ENCODE assay signal across 13 mouse cellular contexts in the genomic region with DNA sequence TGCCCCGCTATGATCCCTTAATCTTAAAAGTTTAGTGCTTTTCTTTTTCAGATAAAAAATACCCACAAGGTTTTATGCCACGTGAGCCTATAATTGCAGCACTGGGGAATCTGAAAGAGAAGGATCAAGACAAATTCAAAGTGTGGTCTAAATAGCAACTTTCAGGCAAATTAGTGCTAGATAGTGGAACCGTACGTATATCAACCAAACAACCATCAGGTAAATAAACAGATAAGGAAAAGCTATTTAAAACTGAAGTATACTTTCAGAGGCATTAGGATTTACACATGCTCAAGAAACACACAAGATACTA. TPM values are rescaled to one million over a fixed set of nuclear protein-coding genes. Genes with fewer than 3 reads are reported as not detected.
DNase-seq lines count a peak whose midpoint lies in the region; ATAC-seq and TF ChIP-seq lines count a peak whose summit lies in the region.
"Had no signal": no experiment of that assay in that cellular context is flagged by ENCODE, and none has a peak within 500 bp of the region (broad histone marks: within the 10 kb centered on the region; RNA-seq: fewer than 3 reads in every experiment).

No protein-coding gene starts in this region.

- H3K27me3 ChIP-seq in heart, embryonic 14.5 days (ENCODE audit: control insufficient read depth, insufficient read depth, low read length) = no peaks in the 10 kb centered on the region
- no peaks in the 10 kb centered on the region for H3K27me3 ChIP-seq in heart, adult 2 months (ENCODE audit: control insufficient read depth, insufficient read depth, low read length)
- H3K27me3 ChIP-seq in limb, embryonic 12.5 days = peaks cover 8% of the 10 kb centered on the region; the same call in 1 of the 2 replicates
- H3K27me3 ChIP-seq in limb, embryonic 10.5 days (ENCODE audit: low read depth, poor library complexity, severe bottlenecking) = peaks cover 8% of the 10 kb centered on the region
- no peaks in the 10 kb centered on the region for H3K27me3 ChIP-seq in liver, embryonic 13.5 days
- no peaks in the 10 kb centered on the region for H3K27me3 ChIP-seq in kidney, embryonic 16.5 days (ENCODE audit: insufficient read depth, low read length)

- peaks cover 0 to 5% of the 10 kb centered on the region in 2 experiments; a peak in 1 of 4 replicates for H3K4me1 ChIP-seq in heart, embryonic 14.5 days (ENCODE audit: control insufficient read depth in 2 of 2, insufficient read depth in 2 of 2, low read length in 2 of 2)
- no peaks in the 10 kb centered on the region; the same call in 1 of the 2 replicates for H3K4me1 ChIP-seq in heart, adult 2 months (ENCODE audit: control insufficient read depth, insufficient read depth, low read length)
- H3K4me1 ChIP-seq in limb, embryonic 12.5 days (replicated peaks) = no peaks in the 10 kb centered on the region
- no peaks in the 10 kb centered on the region for H3K4me1 ChIP-seq in limb, embryonic 10.5 days
- H3K4me1 ChIP-seq in liver, embryonic 13.5 days (replicated peaks) = peaks cover 4% of the 10 kb centered on the region
- 0 out of 2 replicates have a peak, but pooled peaks cover 5% of the 10 kb centered on the region for H3K4me1 ChIP-seq in kidney, embryonic 16.5 days (ENCODE audit: insufficient read depth, low read length)

- 0 out of 2 replicates have a peak overlapping the region, but pooled peaks have one; percentile 4 for H3K4me2 ChIP-seq in heart, embryonic 14.5 days (ENCODE audit: low read length)
- H3K4me2 ChIP-seq in limb, embryonic 12.5 days = no peak overlapping the region
- peak overlapping the region; percentile 51 for H3K4me2 ChIP-seq in liver, embryonic 13.5 days
- H3K4me2 ChIP-seq in kidney, embryonic 16.5 days (replicated peaks; ENCODE audit: low read depth, low read length) = no peak overlapping the region; the same call in 1 of the 2 replicates

- 70% methylated on average over 4 of the region's 4 CpGs for WGBS in heart, embryonic 14.5 days
- WGBS in heart, adult 2 months = 72% methylated on average over 4 of the region's 4 CpGs
- WGBS in limb, embryonic 12.5 days = 75% methylated on average over 4 of the region's 4 CpGs
- 77% methylated on average over 4 of the region's 4 CpGs for whole genome bisulfite sequencing in limb, embryonic 10.5 days
- 61% methylated on average over 4 of the region's 4 CpGs for WGBS in liver, embryonic 13.5 days (ENCODE audit: insufficient replicate concordance)
- 72% methylated on average over 4 of the region's 4 CpGs for WGBS in kidney, embryonic 16.5 days

- H3K4me3 ChIP-seq in heart, embryonic 14.5 days (ENCODE audit: control insufficient read depth in 1 of 2, insufficient read depth in 1 of 2, low read depth in 1 of 2, low read length in 2 of 2) = no peak overlapping the region
- H3K4me3 ChIP-seq in heart, adult 2 months = no peak overlapping the region; the same call in 1 of the 2 replicates
- H3K4me3 ChIP-seq in limb, embryonic 12.5 days (replicated peaks) = peak overlapping the region; percentile 54; the same call in 1 of the 2 replicates
- H3K4me3 ChIP-seq in limb, embryonic 10.5 days = no peak overlapping the region
- H3K4me3 ChIP-seq in liver, embryonic 13.5 days (replicated peaks) = peak overlapping the region; percentile 68
- H3K4me3 ChIP-seq in kidney, embryonic 16.5 days (ENCODE audit: low read length) = no peak overlapping the region

- no peak overlapping the region for H3K27ac ChIP-seq in heart, embryonic 14.5 days (replicated peaks in 1 of 2; ENCODE audit: control insufficient read depth in 1 of 2, insufficient read depth in 1 of 2, low read depth in 2 of 2, low read length in 2 of 2)
- no peak overlapping the region; the same call in 1 of the 2 replicates for H3K27ac ChIP-seq in heart, adult 2 months
- no peak overlapping the region for H3K27ac ChIP-seq in limb, embryonic 12.5 days
- H3K27ac ChIP-seq in limb, embryonic 10.5 days = no peak overlapping the region
- no peak overlapping the region for H3K27ac ChIP-seq in liver, embryonic 13.5 days
- H3K27ac ChIP-seq in kidney, embryonic 16.5 days (ENCODE audit: low read length) = no peak overlapping the region

- no peaks in the 10 kb centered on the region for H3K36me3 ChIP-seq in heart, embryonic 14.5 days (ENCODE audit: control insufficient read depth, insufficient read depth, low read length)
- no peaks in the 10 kb centered on the region for H3K36me3 ChIP-seq in heart, adult 2 months (ENCODE audit: control insufficient read depth, insufficient read depth, low read length)
- no peaks in the 10 kb centered on the region for H3K36me3 ChIP-seq in limb, embryonic 12.5 days
- 0 out of 2 replicates have a peak, but pooled peaks cover 10% of the 10 kb centered on the region for H3K36me3 ChIP-seq in limb, embryonic 10.5 days
- 0 out of 2 replicates have a peak, but pooled peaks cover 8% of the 10 kb centered on the region for H3K36me3 ChIP-seq in liver, embryonic 13.5 days
- no peaks in the 10 kb centered on the region for H3K36me3 ChIP-seq in kidney, embryonic 16.5 days (ENCODE audit: insufficient read depth, low read length)

- no peak for DNase-seq in heart, adult 2 months
- DNase-seq in limb, embryonic 10.5 days (ENCODE audit: low spot score) = no peak
- DNase-seq in ES-CJ7 (ENCODE audit: low read depth, low spot score) = peak; percentile 21
- no peak for DNase-seq in liver, embryonic 13.5 days
- no peak for DNase-seq in layer of hippocampus, adult 8-10 months (ENCODE audit: low spot score in 2 of 2)

- H3K79me2 ChIP-seq in heart, adult 2 months (replicated peaks; ENCODE audit: control insufficient read depth, insufficient read depth, low read length) = no peaks in the 10 kb centered on the region

- no peak for TF ChIP-seq EP300 in heart, adult 2 months (IDR thresholded peaks at IDR 0.05; ENCODE audit: insufficient read depth, low read depth, low read length)

- ATAC-seq in heart, embryonic 14.5 days (ENCODE audit: insufficient number of reproducible peaks, insufficient read depth, low FRiP score, low read depth) = no peak
- ATAC-seq in limb, embryonic 12.5 days (ENCODE audit: insufficient number of reproducible peaks, insufficient read depth, low FRiP score, low TSS enrichment, low read depth) = no peak
- no peak for ATAC-seq in liver, embryonic 13.5 days (ENCODE audit: low read depth)
- no peak for ATAC-seq in kidney, embryonic 16.5 days (ENCODE audit: low FRiP score, low TSS enrichment)

- intact Hi-C loops in heart, adult 2 months (cut with DNase I) = loop anchor here (1.0 kb wide), 3 partner anchors 15 to 80 kb away; a partner anchor contains a TSS

- H3K9ac ChIP-seq in heart, embryonic 14.5 days (ENCODE audit: low read length) = no peak overlapping the region
- no peak overlapping the region for H3K9ac ChIP-seq in heart, adult 2 months (ENCODE audit: low read depth, low read length)
- no peak overlapping the region for H3K9ac ChIP-seq in limb, embryonic 12.5 days (replicated peaks)
- H3K9ac ChIP-seq in liver, embryonic 13.5 days = no peak overlapping the region
- no peak overlapping the region for H3K9ac ChIP-seq in kidney, embryonic 16.5 days (replicated peaks; ENCODE audit: low read length)

- no peak for TF ChIP-seq CTCF in heart, adult 2 months (IDR thresholded peaks at IDR 0.05)

- H3K9me3 ChIP-seq in heart, embryonic 14.5 days (ENCODE audit: control insufficient read depth, low read length) = no peaks in the 10 kb centered on the region
- no peaks in the 10 kb centered on the region for H3K9me3 ChIP-seq in limb, embryonic 12.5 days
- no peaks in the 10 kb centered on the region for H3K9me3 ChIP-seq in limb, embryonic 10.5 days (replicated peaks)
- H3K9me3 ChIP-seq in liver, embryonic 13.5 days (replicated peaks) = no peaks in the 10 kb centered on the region
- H3K9me3 ChIP-seq in kidney, embryonic 16.5 days (ENCODE audit: low read length) = no peaks in the 10 kb centered on the region

- no peak for TF ChIP-seq POLR2A in heart, adult 2 months (IDR thresholded peaks at IDR 0.05; ENCODE audit: insufficient read depth, low read depth, low read length)

RNA-seq across cellular contexts. Expression of a gene that starts 0.7 kb away (rescaled TPM):
- 14.3 and 14.9 TPM in 2 replicates for polyA plus RNA-seq in heart, embryonic 14.5 days (2014; fragmentation: Nextera tagmentation; extraction: Ambion mirVana)
- 1 to 10 TPM; 6.6 to 6.7 TPM for total RNA-seq in heart, adult 2 months (2021)
- polyA plus RNA-seq in heart, adult 2 months (2012; rRNA removed) = 2.6 and 4.5 TPM in 2 replicates
- polyA plus RNA-seq in limb, embryonic 12.5 days (2016; fragmentation: Nextera tagmentation; extraction: Ambion mirVana) = 21.2 and 22.2 TPM in 2 replicates
- polyA plus RNA-seq in limb, embryonic 10.5 days (2016; fragmentation: Nextera tagmentation; extraction: Ambion mirVana) = 14.0 and 18.4 TPM in 2 replicates
- 13.0 and 14.7 TPM in 2 replicates for polyA plus RNA-seq in liver, embryonic 13.5 days (2015; fragmentation: Nextera tagmentation; extraction: Ambion mirVana)
- polyA plus RNA-seq in kidney, embryonic 16.5 days (2015; fragmentation: Nextera tagmentation; extraction: Ambion mirVana) = 17.1 and 22.3 TPM in 2 replicates
- 10 to 100 TPM; 17.3 to 23.3 (median 21.3) TPM for total RNA-seq in layer of hippocampus, adult 8-10 months (2022)

RNA-seq across cellular contexts. Expression of a gene that starts 15.8 kb away (rescaled TPM):
- polyA plus RNA-seq in heart, embryonic 14.5 days (2014; fragmentation: Nextera tagmentation; extraction: Ambion mirVana) = 12.8 and 13.0 TPM in 2 replicates
- 1 to 10 TPM; 8.8 TPM for total RNA-seq in heart, adult 2 months (2021)
- polyA plus RNA-seq in heart, adult 2 months (2012; rRNA removed) = 1.6 and 3.0 TPM in 2 replicates
- polyA plus RNA-seq in limb, embryonic 12.5 days (2016; fragmentation: Nextera tagmentation; extraction: Ambion mirVana) = 17.5 and 19.8 TPM in 2 replicates
- 16.8 and 20.2 TPM in 2 replicates for polyA plus RNA-seq in limb, embryonic 10.5 days (2016; fragmentation: Nextera tagmentation; extraction: Ambion mirVana)
- polyA plus RNA-seq in liver, embryonic 13.5 days (2015; fragmentation: Nextera tagmentation; extraction: Ambion mirVana) = 6.8 and 9.8 TPM in 2 replicates
- polyA plus RNA-seq in kidney, embryonic 16.5 days (2015; fragmentation: Nextera tagmentation; extraction: Ambion mirVana) = 15.7 and 16.6 TPM in 2 replicates
- total RNA-seq in layer of hippocampus, adult 8-10 months (2022) = 10 to 100 TPM; 12.9 to 19.4 (median 14.3) TPM

RNA-seq across cellular contexts. Expression of a gene that starts 25.6 kb away (rescaled TPM):
- polyA plus RNA-seq in heart, embryonic 14.5 days (2014; fragmentation: Nextera tagmentation; extraction: Ambion mirVana) = 409 and 451 TPM in 2 replicates
- 100 to 1,000 TPM; 289 to 325 TPM for total RNA-seq in heart, adult 2 months (2021)
- 57.3 and 86.8 TPM in 2 replicates for polyA plus RNA-seq in heart, adult 2 months (2012; rRNA removed)
- polyA plus RNA-seq in limb, embryonic 12.5 days (2016; fragmentation: Nextera tagmentation; extraction: Ambion mirVana) = 532 and 542 TPM in 2 replicates
- polyA plus RNA-seq in limb, embryonic 10.5 days (2016; fragmentation: Nextera tagmentation; extraction: Ambion mirVana) = 429 and 521 TPM in 2 replicates
- 514 and 551 TPM in 2 replicates for polyA plus RNA-seq in liver, embryonic 13.5 days (2015; fragmentation: Nextera tagmentation; extraction: Ambion mirVana)
- polyA plus RNA-seq in kidney, embryonic 16.5 days (2015; fragmentation: Nextera tagmentation; extraction: Ambion mirVana) = 409 and 453 TPM in 2 replicates
- 100 to 1,000 TPM; 184 to 339 (median 269) TPM for total RNA-seq in layer of hippocampus, adult 8-10 months (2022)

RNA-seq across cellular contexts. Expression of a gene that starts 57.8 kb away (rescaled TPM):
- polyA plus RNA-seq in heart, embryonic 14.5 days (2014; fragmentation: Nextera tagmentation; extraction: Ambion mirVana) = 0.15 and 0.22 TPM in 2 replicates
- not detected for total RNA-seq in heart, adult 2 months (2021)
- polyA plus RNA-seq in heart, adult 2 months (2012; rRNA removed) = 0.08 TPM in 1 of 2 replicates, not detected in the other
- polyA plus RNA-seq in limb, embryonic 12.5 days (2016; fragmentation: Nextera tagmentation; extraction: Ambion mirVana) = not detected in 2 replicates
- not detected in 2 replicates for polyA plus RNA-seq in limb, embryonic 10.5 days (2016; fragmentation: Nextera tagmentation; extraction: Ambion mirVana)
- not detected in 2 replicates for polyA plus RNA-seq in liver, embryonic 13.5 days (2015; fragmentation: Nextera tagmentation; extraction: Ambion mirVana)
- polyA plus RNA-seq in kidney, embryonic 16.5 days (2015; fragmentation: Nextera tagmentation; extraction: Ambion mirVana) = not detected in 2 replicates
- under 1 TPM in 2 of 4 experiments, not detected in 2; 0.23 to 0.34 TPM for total RNA-seq in layer of hippocampus, adult 8-10 months (2022)
- total RNA-seq: granulocyte monocyte progenitor cell, adult 5-6 weeks; left cerebral cortex, postnatal 36 days; monocyte, adult 5-6 weeks had no signal
- polyA plus RNA-seq: frontal cortex, adult 2 months; Patski had no signal

Comparison
In these comparisons a context has a peak if more than half of its experiments do, and no peak if none do; other contexts are left out.
1. H3K4me3 ChIP-seq: peak in limb, embryonic 12.5 days (single experiment) and liver, embryonic 13.5 days (single experiment); none in heart, embryonic 14.5 days (0 of 2), heart, adult 2 months (single experiment), limb, embryonic 10.5 days (single experiment) and kidney, embryonic 16.5 days (single experiment).
2. H3K4me2 ChIP-seq: peak in heart, embryonic 14.5 days (single experiment) and liver, embryonic 13.5 days (single experiment); none in limb, embryonic 12.5 days (single experiment) and kidney, embryonic 16.5 days (single experiment).